Comparison of ENCODE assay signal across 20 mouse cellular contexts in the genomic region with DNA sequence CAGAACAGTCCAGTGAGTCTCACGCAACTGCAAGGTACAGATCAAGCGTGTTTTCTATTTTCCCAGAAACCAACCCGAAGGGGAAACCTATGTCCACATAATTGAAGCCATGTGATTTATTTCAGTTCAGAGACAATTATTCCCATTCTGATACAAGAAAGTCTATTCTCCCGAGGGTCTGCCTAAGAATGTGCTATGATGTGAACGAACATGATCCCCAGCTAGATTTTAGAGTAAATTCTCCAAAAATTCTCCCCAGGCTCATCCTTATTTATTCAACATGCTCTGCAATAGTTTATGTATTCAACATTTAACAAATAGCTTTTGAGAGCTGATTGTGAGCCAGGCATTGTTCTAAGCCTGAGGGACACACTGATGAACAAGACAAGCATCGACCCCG.
"Had no signal": no experiment of that assay in that cellular context is flagged by ENCODE, and none has a peak within 500 bp of the region (broad histone marks: within the 10 kb centered on the region; RNA-seq: fewer than 3 reads in every experiment).

No protein-coding gene starts in this region.

- H3K4me2 ChIP-seq: limb, embryonic 15.5 days; liver, embryonic 11.5 days; midbrain, embryonic 12.5 days; midbrain, embryonic 15.5 days; neural tube, embryonic 12.5 days; neural tube, embryonic 15.5 days had no signal

- H3K4me1 ChIP-seq: midbrain, embryonic 15.5 days had no signal

- ATAC-seq: intestine, postnatal 0 days; liver, postnatal 0 days; lung, postnatal 0 days; midbrain, embryonic 15.5 days had no signal

- H3K36me3 ChIP-seq: limb, embryonic 15.5 days; midbrain, embryonic 12.5 days; midbrain, embryonic 15.5 days; neural tube, embryonic 12.5 days; neural tube, embryonic 15.5 days had no signal

- H3K9me3 ChIP-seq: limb, embryonic 15.5 days; midbrain, embryonic 12.5 days; midbrain, embryonic 15.5 days; neural tube, embryonic 12.5 days; neural tube, embryonic 15.5 days had no signal

- H3K9ac ChIP-seq: limb, embryonic 15.5 days; liver, embryonic 14.5 days; liver, postnatal 0 days; midbrain, embryonic 12.5 days; midbrain, embryonic 15.5 days; neural tube, embryonic 12.5 days; neural tube, embryonic 15.5 days had no signal

- DNase-seq: kidney, adult 2 months; kidney, postnatal 25 days; layer of hippocampus, adult 9-11 months; liver, postnatal 0 days; right cerebral cortex, adult 18-20 months; right cerebral cortex, postnatal 14 days; thymus, adult 18-20 months; thymus, postnatal 36 days had no signal

- H3K27me3 ChIP-seq: limb, embryonic 15.5 days; midbrain, embryonic 12.5 days; midbrain, embryonic 15.5 days; neural tube, embryonic 12.5 days; neural tube, embryonic 15.5 days had no signal

- H3K27ac ChIP-seq: kidney, postnatal 0 days; layer of hippocampus, adult 2 months; limb, embryonic 15.5 days; liver, embryonic 14.5 days; macrophage; midbrain, embryonic 12.5 days; midbrain, embryonic 15.5 days; neural tube, embryonic 12.5 days; neural tube, embryonic 15.5 days had no signal

- H3K4me3 ChIP-seq: layer of hippocampus, adult 2 months; limb, embryonic 15.5 days; midbrain, embryonic 12.5 days; midbrain, embryonic 15.5 days; neural tube, embryonic 12.5 days; neural tube, embryonic 15.5 days had no signal
